Mouse (Mus musculus) R1 (cell line): ENCODE measurements around the gene Ptprh.
"Not testable (repeated sequence)": the region's sequence is repeated elsewhere in the genome, so short reads cannot be mapped to it uniquely, and the experiment has no call there.

Source experiments
- DNase-seq: peaks from one replicate; pipeline ENCODE4 v3.0.0-alpha.2; 2018; ENCODE audit warnings: low read depth, low spot score

Ptprh gene

DNA sequence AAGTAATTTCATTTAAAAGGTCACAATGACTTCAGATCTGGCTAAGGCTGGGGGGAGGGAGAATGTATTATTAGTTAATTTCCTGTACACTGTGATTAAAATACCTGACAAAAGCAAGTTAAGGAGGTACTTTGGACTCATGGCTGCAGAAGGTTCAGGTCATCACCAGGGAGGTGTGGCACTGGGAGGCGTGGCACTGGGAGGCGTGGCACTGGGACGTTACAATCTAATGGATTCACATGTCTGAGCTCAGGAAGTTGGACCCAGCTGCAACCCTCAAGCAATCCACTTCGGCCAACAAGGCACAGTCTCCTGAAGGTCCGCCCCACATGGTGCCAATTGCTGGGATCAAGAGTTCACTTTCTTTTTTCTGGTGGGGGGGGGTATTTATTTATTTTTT, 4.2 kb upstream of the Ptprh start:
- DNase-seq: peak; percentile 37

- DNase-seq: no peak
Measured at GRCm38 (mm10) chr7:4602969-4603368, 872 bp downstream of the Ptprh start.

DNA sequence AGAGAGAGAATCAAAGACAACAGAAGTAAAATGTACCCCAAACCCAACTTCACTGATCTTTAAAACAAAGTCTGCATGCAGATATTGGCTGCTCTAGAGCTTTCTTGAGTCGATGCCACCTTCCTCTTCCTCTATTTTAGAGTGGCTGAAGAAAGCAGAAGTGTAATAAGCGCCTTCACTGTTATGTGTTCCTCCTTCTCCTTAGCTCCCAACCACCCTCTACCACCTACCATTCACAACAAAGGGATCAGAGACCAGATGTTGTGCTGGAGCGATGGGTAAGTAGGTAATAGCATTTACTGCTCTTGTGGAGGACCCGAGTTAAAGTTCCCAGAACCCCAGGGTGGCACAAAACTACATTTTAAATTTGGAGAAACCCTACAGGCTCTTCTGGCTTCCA, 6.8 kb downstream of the Ptprh start:
- not testable (repeated sequence) for DNase-seq

- DNase-seq: not testable (repeated sequence)
Measured at GRCm38 (mm10) chr7:4581481-4581880, 22.4 kb downstream of the Ptprh start.

DNA sequence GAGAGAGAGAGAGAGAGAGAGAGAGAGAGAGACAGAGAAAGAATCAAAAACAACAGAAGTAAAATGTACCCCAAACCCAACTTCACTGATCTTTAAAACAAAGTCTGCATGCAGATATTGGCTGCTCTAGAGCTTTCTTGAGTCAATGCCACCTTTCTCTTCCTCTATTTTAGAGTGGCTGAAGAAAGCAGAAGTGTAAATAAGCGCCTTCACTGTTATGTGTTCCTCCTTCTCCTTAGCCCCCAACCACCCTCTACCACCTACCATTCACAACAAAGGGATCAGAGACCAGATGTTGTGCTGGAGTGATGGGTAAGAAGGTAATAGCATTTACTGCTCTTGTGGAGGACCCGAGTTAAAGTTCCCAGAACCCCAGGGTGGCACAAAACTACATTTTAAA, 31.5 kb downstream of the Ptprh start:
- DNase-seq: not testable (repeated sequence)

DNA sequence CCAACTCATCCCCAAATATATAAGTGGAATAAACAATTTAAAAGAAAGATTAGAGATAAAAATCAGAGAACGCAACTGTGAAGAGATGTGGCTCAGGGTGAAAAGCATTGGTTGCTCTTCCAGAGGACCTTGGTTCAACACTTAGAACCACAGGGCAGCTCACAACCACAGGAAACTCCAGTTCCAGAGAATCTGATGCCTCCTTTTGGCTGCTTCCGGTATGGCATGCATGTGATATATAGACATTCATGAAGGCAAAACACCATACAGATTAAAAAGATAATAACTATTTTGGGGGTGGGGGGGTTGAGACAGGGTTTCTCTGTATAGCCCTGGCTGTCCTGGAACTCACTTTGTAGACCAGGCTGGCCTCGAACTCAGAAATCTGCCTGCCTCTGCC, 41.2 kb downstream of the Ptprh start:
- peak; percentile 33 for DNase-seq

- DNase-seq: no peak
Measured at GRCm38 (mm10) chr7:4557167-4557560, 46.7 kb downstream of the Ptprh start.

DNA sequence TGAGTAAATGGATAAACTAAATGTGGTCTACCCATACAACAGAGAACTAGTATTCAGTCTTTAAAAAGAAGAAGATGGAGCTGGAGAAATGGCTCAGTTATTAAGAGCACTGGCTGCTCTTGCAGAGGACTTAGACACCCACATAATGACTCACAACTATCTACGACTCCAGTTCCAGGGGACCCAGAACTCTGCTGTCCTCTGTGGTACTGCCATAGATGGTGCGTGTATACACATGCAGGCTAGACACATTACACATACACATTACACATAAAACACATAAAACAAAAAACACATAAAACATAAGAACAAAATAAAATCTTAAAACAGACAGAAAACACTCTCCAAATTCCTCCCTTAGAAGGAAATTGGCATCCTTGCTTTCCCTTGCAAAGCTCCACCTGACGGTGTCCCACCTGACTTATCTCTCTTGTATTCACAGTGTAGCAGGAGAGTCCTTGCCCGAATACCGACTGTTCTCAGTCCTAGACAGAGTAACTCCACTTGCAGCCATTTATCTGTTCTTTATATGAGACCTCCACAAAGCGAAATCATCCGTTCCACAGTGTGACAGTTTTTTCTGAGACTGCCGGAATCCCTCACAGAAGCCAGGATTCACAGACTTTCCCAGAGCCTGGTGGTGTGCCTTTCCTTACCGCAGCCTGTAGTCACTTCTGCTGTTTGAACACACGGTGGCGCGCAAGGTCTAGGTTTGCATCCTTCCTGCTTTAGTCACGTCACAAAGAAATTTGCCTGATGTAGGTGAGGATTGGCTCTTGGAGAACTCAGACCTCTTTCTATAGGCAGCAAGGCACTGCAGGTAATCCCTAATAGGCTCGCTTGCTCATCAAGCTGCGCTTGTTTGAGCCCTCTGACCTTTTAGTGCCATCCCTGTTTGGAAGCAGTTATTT, 47.3 kb downstream of the Ptprh start:
- peak; percentile 94 for DNase-seq

DNA sequence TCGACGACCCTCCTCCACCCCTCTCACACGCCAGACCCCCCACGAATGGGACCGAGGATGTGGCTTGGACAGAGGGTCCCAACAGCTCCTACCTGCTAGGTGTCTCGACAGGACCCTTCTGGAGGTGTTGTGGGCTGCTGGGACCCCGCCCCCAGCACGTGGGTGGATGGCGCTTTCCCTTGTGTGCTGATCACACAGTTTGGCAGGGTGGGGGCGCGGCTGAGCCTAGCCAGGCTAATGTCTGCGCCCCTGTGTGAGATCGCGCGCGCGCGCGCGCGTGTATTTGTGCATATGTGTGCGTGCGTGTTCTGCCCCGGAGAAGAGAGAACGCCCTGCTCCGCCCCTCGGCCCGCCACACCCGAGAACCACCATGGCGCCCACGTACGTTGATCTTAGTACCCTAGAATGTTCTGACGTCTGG, 56.6 kb downstream of the Ptprh start, which contains the start of gene Syt5:
Gene Syt5, minus strand, starts transcription at position 321 of the 421 bp plus-strand sequence.
- DNase-seq: peak; percentile 67

GRCm38 (mm10) chr7:4546591-4547131, 57.2 kb downstream of the Ptprh start:
- peak; percentile 96 for DNase-seq

DNA sequence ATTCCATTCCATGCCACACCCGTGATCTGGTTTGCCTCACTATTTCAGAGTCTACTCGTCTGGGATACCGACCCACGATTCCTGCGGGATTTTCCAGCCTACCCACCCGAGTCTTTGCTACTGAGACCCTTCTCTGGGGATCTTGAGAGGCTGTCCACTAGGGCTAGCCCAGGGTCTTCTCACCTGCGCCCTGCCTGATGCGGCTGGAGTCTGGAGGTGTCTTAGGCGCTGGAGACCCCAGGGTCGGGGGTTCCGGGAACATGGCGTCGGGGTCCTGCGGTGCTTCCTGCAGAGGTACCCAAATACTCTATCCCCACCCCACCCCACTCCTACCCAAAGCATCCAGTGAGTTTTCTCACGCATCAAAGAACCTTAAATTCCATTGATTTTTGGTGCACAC, 57.8 kb downstream of the Ptprh start:
- DNase-seq: no peak

DNA sequence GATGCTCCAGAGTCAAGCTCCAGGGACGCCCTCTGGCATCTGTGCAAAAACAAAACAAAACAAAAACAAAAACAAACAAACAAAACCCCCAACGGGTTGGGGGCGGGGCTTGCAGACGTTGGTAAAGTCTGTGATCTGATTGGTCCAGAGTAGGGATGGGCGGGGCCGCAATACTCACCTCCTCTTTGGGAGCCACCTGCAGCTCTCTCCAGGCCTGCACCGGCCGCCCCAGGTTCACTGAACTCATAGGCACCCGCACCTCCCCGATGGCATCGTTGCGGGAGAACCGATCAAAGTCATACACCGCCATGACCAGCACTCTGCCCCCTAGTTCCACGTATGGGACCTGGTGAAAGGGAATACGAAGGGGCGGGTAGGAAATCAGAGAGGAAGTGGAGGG, 61.8 kb downstream of the Ptprh start:
- peak; percentile 83 for DNase-seq

GRCm38 (mm10) chr7:4541344-4541743, 62.5 kb downstream of the Ptprh start:
- DNase-seq: peak; percentile 58

DNA sequence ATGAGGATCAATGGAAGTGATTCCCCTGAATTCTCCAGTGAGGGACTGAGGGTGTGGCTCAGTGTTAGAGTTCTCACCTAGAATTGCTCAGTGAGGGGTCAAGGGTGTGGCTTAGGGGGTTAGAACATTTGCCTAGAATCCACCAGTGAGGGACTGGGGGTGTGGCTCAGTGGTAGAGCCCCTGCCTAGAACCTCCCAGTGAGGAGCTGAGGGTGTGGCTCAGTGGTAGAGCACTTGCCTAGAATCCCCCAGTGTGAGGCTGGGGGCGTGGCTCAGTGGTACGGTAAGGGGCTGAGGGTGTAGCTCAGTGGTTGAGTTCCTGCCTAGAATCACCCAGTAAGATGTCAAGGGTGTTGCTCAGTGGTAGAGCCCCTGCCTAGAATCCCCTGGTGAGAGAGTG, 64.8 kb downstream of the Ptprh start:
- peak; percentile 94 for DNase-seq

DNA sequence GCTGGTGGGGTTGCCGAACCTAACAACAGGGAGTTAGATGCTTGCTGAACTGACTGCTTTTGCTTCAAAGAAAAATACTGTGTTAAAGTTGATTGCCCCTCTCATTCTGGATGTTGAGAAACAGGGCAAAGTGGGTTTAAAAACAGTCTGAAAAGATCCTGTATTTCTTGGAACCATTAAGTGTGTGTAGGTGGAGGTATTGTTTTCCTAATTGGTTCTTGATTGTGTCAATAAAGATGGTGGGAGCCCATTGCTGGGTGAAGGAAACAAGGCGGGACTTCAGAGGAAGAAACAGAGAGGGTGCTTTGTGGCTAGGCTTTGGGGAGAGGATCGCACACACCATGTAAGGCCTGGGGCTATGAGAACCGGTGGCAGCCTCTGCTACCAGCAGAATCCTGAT, 66.7 kb downstream of the Ptprh start:
- DNase-seq: peak; percentile 91

GRCm38 (mm10) chr7:4536369-4536768, 67.5 kb downstream of the Ptprh start:
- peak; percentile 50 for DNase-seq

GRCm38 (mm10) chr7:4532005-4532729, 71.7 kb downstream of the Ptprh start, which contains the start of gene Dnaaf3:
Gene Dnaaf3 (minus strand): TSS chr7:4532453.
- DNase-seq: peak; percentile 97

GRCm38 (mm10) chr7:4530166-4530565, 73.7 kb downstream of the Ptprh start:
- peak; percentile 30 for DNase-seq

DNA sequence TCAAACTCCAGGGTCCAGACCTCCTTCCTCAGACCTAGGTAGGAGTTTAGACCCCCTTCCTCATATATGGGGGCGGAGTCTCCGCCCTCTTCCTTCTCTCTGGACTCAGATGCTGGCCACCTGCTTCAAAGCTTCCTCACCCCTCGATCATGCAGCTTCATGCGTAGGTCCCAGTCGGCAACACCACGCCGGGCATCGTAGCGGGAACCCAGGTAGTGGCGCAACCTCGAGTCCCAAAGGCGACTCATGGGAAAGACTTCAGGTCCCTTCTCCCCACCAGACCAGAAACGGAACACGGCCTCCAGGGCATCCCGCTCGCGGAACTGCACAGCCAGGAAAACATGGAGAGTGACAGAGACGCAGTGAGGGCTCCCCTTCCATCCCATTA, 76.5 kb downstream of the Ptprh start:
- no peak for DNase-seq

GRCm38 (mm10) chr7:4526341-4527301, 77.2 kb downstream of the Ptprh start:
- peak; percentile 98 for DNase-seq
